Mouse (Mus musculus) CD4-positive, CD25-positive, alpha-beta regulatory T cell, adult 9 weeks (primary cell): ENCODE results near the gene Lingo4. TPM values are rescaled to one million over a fixed set of nuclear protein-coding genes. Genes with fewer than 3 reads are reported as not detected.

Experiments
- polyA plus RNA-seq: library from polyadenylated mRNA; unstranded; fragments of 100-300 nt; shearing (Covaris generic); gene quantifications from one replicate; pipeline ENCODE4 v1.2.1, GENCODE M21; 2017

The Lingo4 gene
- 0.20 TPM for polyA plus RNA-seq

GRCm38 (mm10) chr3:94398217-94398616, at the start of gene Lingo4:
Gene Lingo4 (plus strand): TSS chr3:94398517.

GRCm38 (mm10) chr3:94362138-94362537, 36.2 kb upstream of the Lingo4 start, which contains the start of gene C2cd4d:
Gene C2cd4d (plus strand): TSS chr3:94362438.

GRCm38 (mm10) chr3:94372641-94373040, 25.7 kb upstream of the Lingo4 start, which contains the start of gene Rorc:
Gene Rorc (plus strand): TSS chr3:94372794.

GRCm38 (mm10) chr3:94413031-94413679, 14.8 kb downstream of the Lingo4 start, which contains the start of gene Tdrkh:
Gene Tdrkh (plus strand): TSS chr3:94413273.

GRCm38 (mm10) chr3:94442951-94443596, 44.8 kb downstream of the Lingo4 start, which contains the start of gene Mrpl9:
Gene Mrpl9 (plus strand): TSS chr3:94443318.

GRCm38 (mm10) chr3:94443597-94443964, 45.3 kb downstream of the Lingo4 start, which contains the start of gene Oaz3:
Gene Oaz3 (minus strand): TSS chr3:94443915.

Other genes with a start within 250 kb of the Lingo4 start
- not detected for gene Gm10696, start 220.3 kb upstream of the Lingo4 start, polyA plus RNA-seq
- gene Gm5286, start 201.8 kb upstream of the Lingo4 start, polyA plus RNA-seq = not detected
- not detected for gene Gm4778, start 134.5 kb upstream of the Lingo4 start, polyA plus RNA-seq
- gene Them4, start 88.4 kb upstream of the Lingo4 start, polyA plus RNA-seq = 10.4 TPM
- gene Them5, start 56.4 kb upstream of the Lingo4 start, polyA plus RNA-seq = not detected
- not detected for gene C2cd4d, start 36.1 kb upstream of the Lingo4 start, polyA plus RNA-seq
- 8.5 TPM for gene Rorc, start 25.7 kb upstream of the Lingo4 start, polyA plus RNA-seq
- gene Tdrkh, start 14.8 kb downstream of the Lingo4 start, polyA plus RNA-seq = 9.8 TPM
- 80.7 TPM for gene Mrpl9, start 44.8 kb downstream of the Lingo4 start, polyA plus RNA-seq
- 1.3 TPM for gene Oaz3, start 45.4 kb downstream of the Lingo4 start, polyA plus RNA-seq
- 1.6 TPM for gene Celf3, start 79.8 kb downstream of the Lingo4 start, polyA plus RNA-seq
- not detected for gene Riiad1, start 81.8 kb downstream of the Lingo4 start, polyA plus RNA-seq
- 7.9 TPM for gene Snx27, start 184.2 kb downstream of the Lingo4 start, polyA plus RNA-seq
- not detected for gene Gm10972, start 244.6 kb downstream of the Lingo4 start, polyA plus RNA-seq